Mouse (Mus musculus) ES-Bruce4 (cell line): ENCODE data around the gene Mcub. TPM values are rescaled to one million over a fixed set of nuclear protein-coding genes. Genes with fewer than 3 reads are reported as not detected.

Experiments used
- H3K27ac ChIP-seq: 2 replicates; pipeline ENCODE4 v1.5.1; 2012; ENCODE audit warnings: low read length, inconsistent platforms; ENCODE audit not compliant: insufficient read depth
- H3K27me3 ChIP-seq: 2 replicates; pipeline ENCODE4 v1.6.1; 2012; ENCODE audit warnings: mild to moderate bottlenecking, low read length, inconsistent platforms; ENCODE audit not compliant: control insufficient read depth, poor library complexity, insufficient read depth, severe bottlenecking
- H3K36me3 ChIP-seq: 2 replicates; pipeline ENCODE4 v1.6.1; 2012; ENCODE audit warnings: inconsistent platforms, mild to moderate bottlenecking, low read length, moderate library complexity; ENCODE audit not compliant: control insufficient read depth, poor library complexity, insufficient read depth, severe bottlenecking
- H3K4me1 ChIP-seq: one replicate; pipeline ENCODE4 v1.8.1; 2011; ENCODE audit warnings: low read length; ENCODE audit not compliant: control insufficient read depth, insufficient read depth
- H3K4me3 ChIP-seq: 2 replicates; pipeline ENCODE4 v1.5.1; 2011; ENCODE audit warnings: low read depth, mild to moderate bottlenecking, low read length
- H3K9ac ChIP-seq: 2 replicates; pipeline ENCODE4 v1.6.1; 2012; ENCODE audit warnings: low read depth, mild to moderate bottlenecking, inconsistent platforms; ENCODE audit not compliant: poor library complexity, severe bottlenecking
- H3K9me3 ChIP-seq: replicated peaks from 2 replicates; pipeline ENCODE4 v1.6.1; 2012; ENCODE audit warnings: mild to moderate bottlenecking, low read length, inconsistent platforms; ENCODE audit not compliant: control insufficient read depth, poor library complexity, insufficient read depth, severe bottlenecking
- CTCF ChIP-seq: IDR thresholded peaks from one replicate; pipeline ENCODE4 v1.8.1; 2011; ENCODE audit warnings: low read depth, low read length
- EP300 ChIP-seq: IDR thresholded peaks from 2 replicates; pipeline ENCODE4 v1.6.1; 2011; ENCODE audit warnings: low read depth, low read length; ENCODE audit not compliant: insufficient read depth
- POLR2A ChIP-seq: IDR thresholded peaks from one replicate; pipeline ENCODE4 v1.8.1; 2011; ENCODE audit warnings: low read length; ENCODE audit not compliant: insufficient read depth
- polyA plus RNA-seq: library from polyadenylated mRNA; stranded (reverse); fragments of >200 nt; gene quantifications from 2 replicates; pipeline ENCODE4 v1.2.4, GENCODE M21; 2011; ENCODE audit warnings: low read depth; ENCODE audit not compliant: missing spikeins, insufficient read depth, insufficient read length

Gene Mcub
- polyA plus RNA-seq, result 1.3 and 1.4 TPM in 2 replicates

- no peaks in the 10 kb centered on the region for H3K9me3 ChIP-seq
- H3K9ac ChIP-seq, result 0 out of 2 replicates have a peak within 1 kb of the TSS, but pooled peaks have one; percentile 9
- no peaks in the 10 kb centered on the region for H3K4me1 ChIP-seq
- TF ChIP-seq CTCF (no peak), POLR2A (no peak), EP300 (no peak)
- H3K27ac ChIP-seq, result no peak within 1 kb of the TSS
- H3K36me3 ChIP-seq, result no peaks in the 10 kb centered on the region
- H3K27me3 ChIP-seq, result no peaks in the 10 kb centered on the region
- peak within 1 kb of the TSS; percentile 46 for H3K4me3 ChIP-seq
Measured at GRCm38 (mm10) chr3:129969432-129970395, at the start of gene Mcub. Gene Mcub (minus strand): TSS chr3:129970206.

- Histone ChIP-seq H3K36me3 (peaks cover 2% of the 10 kb centered on the region), H3K9me3 (no peaks in the 10 kb centered on the region)
Measured at GRCm38 (mm10) chr3:130012943-130013342, 42.9 kb upstream of the Mcub start.

GRCm38 (mm10) chr3:130011236-130011635, 41.2 kb upstream of the Mcub start:
- no peaks in the 10 kb centered on the region for H3K9me3 ChIP-seq
- H3K9ac ChIP-seq, result no peak overlapping the region
- H3K36me3 ChIP-seq, result peaks cover 11% of the 10 kb centered on the region
- no peak overlapping the region for H3K4me3 ChIP-seq
- H3K4me1 ChIP-seq, result no peaks in the 10 kb centered on the region
- no peaks in the 10 kb centered on the region for H3K27me3 ChIP-seq
- no peak overlapping the region for H3K27ac ChIP-seq
- TF ChIP-seq CTCF (no peak), POLR2A (no peak), EP300 (no peak)

More at GRCm38 (mm10) chr3:130012943-130013342, 42.9 kb upstream of the Mcub start:
- no peak overlapping the region for H3K27ac ChIP-seq
- H3K9ac ChIP-seq, result no peak overlapping the region
- H3K27me3 ChIP-seq, result no peaks in the 10 kb centered on the region
- no peak overlapping the region for H3K4me3 ChIP-seq
- TF ChIP-seq CTCF, result no peak
- TF ChIP-seq POLR2A, result no peak
- no peak for TF ChIP-seq EP300
- H3K4me1 ChIP-seq, result no peaks in the 10 kb centered on the region

GRCm38 (mm10) chr3:130006141-130006540, 36.1 kb upstream of the Mcub start:
- Histone ChIP-seq H3K36me3 (peaks cover 37% of the 10 kb centered on the region), H3K27me3 (no peaks in the 10 kb centered on the region), H3K9me3 (no peaks in the 10 kb centered on the region), H3K4me3 (no peak overlapping the region), H3K9ac (no peak overlapping the region), H3K27ac (no peak overlapping the region), H3K4me1 (no peaks in the 10 kb centered on the region)
- no peak for TF ChIP-seq CTCF
- TF ChIP-seq EP300, result no peak
- TF ChIP-seq POLR2A, result no peak

GRCm38 (mm10) chr3:130000926-130001325, 30.9 kb upstream of the Mcub start:
- peaks cover 31% of the 10 kb centered on the region for H3K36me3 ChIP-seq
- no peak overlapping the region for H3K4me3 ChIP-seq
- H3K9ac ChIP-seq, result no peak overlapping the region
- TF ChIP-seq CTCF (no peak), EP300 (no peak), POLR2A (no peak)
- H3K27me3 ChIP-seq, result no peaks in the 10 kb centered on the region
- no peaks in the 10 kb centered on the region for H3K9me3 ChIP-seq
- no peaks in the 10 kb centered on the region for H3K4me1 ChIP-seq
- H3K27ac ChIP-seq, result no peak overlapping the region

GRCm38 (mm10) chr3:129998526-129998925, 28.5 kb upstream of the Mcub start:
- Histone ChIP-seq H3K9ac (no peak overlapping the region), H3K27me3 (no peaks in the 10 kb centered on the region), H3K27ac (no peak overlapping the region), H3K9me3 (no peaks in the 10 kb centered on the region), H3K4me3 (no peak overlapping the region), H3K36me3 (peaks cover 35% of the 10 kb centered on the region), H3K4me1 (no peaks in the 10 kb centered on the region)
- TF ChIP-seq POLR2A, result no peak
- no peak for TF ChIP-seq EP300
- TF ChIP-seq CTCF, result no peak
